Mouse (Mus musculus) heart, embryonic 11.5 days (tissue): ENCODE results near the gene Gp1ba. TPM values are rescaled to one million over a fixed set of nuclear protein-coding genes. Genes with fewer than 3 reads are reported as not detected.
A peak's percentile ranks its signal among the peaks of the same experiment; 100 is the strongest.

Experiments
- ATAC-seq: fragments of 200-750 bp; cut with Nextera tagmentation; replicated peaks from 2 replicates; pipeline ENCODE4 v1.8.0; 2017; ENCODE audit warnings: moderate library complexity; ENCODE audit not compliant: insufficient number of reproducible peaks, low FRiP score, low TSS enrichment
- H3K27ac ChIP-seq: fragments of 300-500 bp; sonication (generic); 2 replicates; pipeline ENCODE4 v1.5.1; 2014; ENCODE audit warnings: mild to moderate bottlenecking, low read depth, low read length
- H3K27me3 ChIP-seq: fragments of 300-500 bp; sonication (generic); 2 replicates; pipeline ENCODE4 v1.6.1; 2014; ENCODE audit warnings: mild to moderate bottlenecking, low read length, mixed read lengths; ENCODE audit not compliant: control insufficient read depth, insufficient read depth
- H3K36me3 ChIP-seq: fragments of 300-500 bp; sonication (generic); 2 replicates; pipeline ENCODE4 v1.6.1; 2014; ENCODE audit warnings: mild to moderate bottlenecking, low read length, moderate library complexity, mixed read lengths; ENCODE audit not compliant: control insufficient read depth, insufficient read depth
- H3K4me1 ChIP-seq: fragments of 300-500 bp; sonication (generic); 2 replicates; pipeline ENCODE4 v1.6.1; 2014; ENCODE audit warnings: low read length; ENCODE audit not compliant: control insufficient read depth, insufficient read depth
- H3K4me2 ChIP-seq: fragments of 300-500 bp; sonication (generic); 2 replicates; pipeline ENCODE4 v1.6.1; 2014; ENCODE audit warnings: mild to moderate bottlenecking, moderate library complexity
- H3K4me3 ChIP-seq: fragments of 300-500 bp; sonication (generic); 2 replicates; pipeline ENCODE4 v1.5.1; 2014; ENCODE audit warnings: low read depth, low read length
- H3K9ac ChIP-seq: fragments of 300-500 bp; sonication (generic); 2 replicates; pipeline ENCODE4 v1.6.1; 2014; ENCODE audit warnings: mild to moderate bottlenecking, low read depth, low read length, moderate library complexity
- H3K9me3 ChIP-seq: fragments of 300-500 bp; sonication (generic); replicated peaks from 2 replicates; pipeline ENCODE4 v1.6.1; 2016; ENCODE audit warnings: low read length; ENCODE audit not compliant: control insufficient read depth
- WGBS: fragments of 180-500 bp; shearing (Covaris S2); extraction: QIAGEN DNeasy Blood & Tissue Kit; methylation state at CpG from one replicate; pipeline ENCODE4 v1.1.7; 2014; ENCODE audit not compliant: insufficient replicate concordance; 5-methylcytosine and 5-hydroxymethylcytosine counted together
- polyA plus RNA-seq: library from polyadenylated mRNA; unstranded; fragments of >200 nt; fragmentation: Nextera tagmentation; extraction: Ambion mirVana; gene quantifications from 2 replicates; pipeline ENCODE4 v1.2.1, GENCODE M21; 2014

Gp1ba gene
- polyA plus RNA-seq, 1 experiment from 2014 or later, result 2.6 TPM

DNA sequence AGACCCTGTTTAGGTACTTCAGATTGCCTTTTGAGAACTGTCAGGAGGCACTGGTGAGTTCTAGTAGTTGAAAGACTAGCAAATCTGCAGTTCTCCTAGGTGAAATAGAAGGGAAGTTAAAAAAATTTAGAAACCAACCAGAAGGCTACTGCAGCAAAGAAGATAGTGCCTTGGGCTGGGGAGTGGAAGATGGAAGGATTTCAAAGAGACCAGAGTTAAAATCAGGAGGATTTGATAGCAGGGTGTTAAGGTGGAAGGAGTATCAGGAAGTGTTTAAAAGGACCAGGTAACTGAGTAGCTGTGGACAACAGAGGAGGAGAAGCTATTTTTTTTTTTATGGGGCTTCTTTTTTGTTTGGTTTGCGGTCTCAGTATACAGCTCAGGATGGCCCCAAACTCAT lies 1.2 kb upstream of the Gp1ba start:
- ATAC-seq, result no peak
- H3K27ac ChIP-seq, result peak overlapping the region; percentile 82; the same call in 1 of the 2 replicates

DNA sequence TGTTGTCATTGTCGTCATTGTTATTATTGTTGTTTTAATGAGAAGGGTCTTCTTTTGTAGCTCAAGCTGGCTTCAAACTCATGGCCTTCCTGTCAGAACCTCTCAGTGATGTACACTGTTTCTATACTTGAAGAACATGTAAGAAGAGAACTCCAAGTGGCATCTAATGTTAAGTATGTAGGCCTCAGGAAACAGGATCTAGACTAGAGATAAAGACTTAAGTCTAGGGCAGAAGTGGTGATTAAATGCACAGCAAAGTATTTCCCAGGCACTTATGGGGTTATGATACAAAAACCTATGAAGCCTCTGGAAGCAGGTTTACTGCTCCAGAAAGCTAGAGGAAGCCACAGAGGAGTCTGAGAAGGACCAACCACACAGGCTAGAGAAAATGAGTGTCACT lies 629 bp upstream of the Gp1ba start:
- H3K4me3 ChIP-seq, result no peak overlapping the region
- H3K27me3 ChIP-seq, result no peaks in the 10 kb centered on the region
- H3K9me3 ChIP-seq, result no peaks in the 10 kb centered on the region
- peak overlapping the region; percentile 82 for H3K27ac ChIP-seq
- H3K9ac ChIP-seq, result no peak overlapping the region
- 69% methylated on average over 1 of the region's 1 CpGs for WGBS
- H3K36me3 ChIP-seq, result no peaks in the 10 kb centered on the region
- no peak for ATAC-seq
- H3K4me1 ChIP-seq, result peaks cover 17% of the 10 kb centered on the region
- peak overlapping the region; percentile 23 for H3K4me2 ChIP-seq

More for the DNA sequence above, 1.2 kb upstream of the Gp1ba start:
- no peak overlapping the region for H3K9ac ChIP-seq
- WGBS, result 88% methylated on average over 1 of the region's 1 CpGs
- no peaks in the 10 kb centered on the region for H3K9me3 ChIP-seq
- no peaks in the 10 kb centered on the region for H3K36me3 ChIP-seq
- H3K27me3 ChIP-seq, result no peaks in the 10 kb centered on the region
- H3K4me2 ChIP-seq, result no peak overlapping the region
- H3K4me1 ChIP-seq, result peaks cover 17% of the 10 kb centered on the region
- no peak overlapping the region for H3K4me3 ChIP-seq

DNA sequence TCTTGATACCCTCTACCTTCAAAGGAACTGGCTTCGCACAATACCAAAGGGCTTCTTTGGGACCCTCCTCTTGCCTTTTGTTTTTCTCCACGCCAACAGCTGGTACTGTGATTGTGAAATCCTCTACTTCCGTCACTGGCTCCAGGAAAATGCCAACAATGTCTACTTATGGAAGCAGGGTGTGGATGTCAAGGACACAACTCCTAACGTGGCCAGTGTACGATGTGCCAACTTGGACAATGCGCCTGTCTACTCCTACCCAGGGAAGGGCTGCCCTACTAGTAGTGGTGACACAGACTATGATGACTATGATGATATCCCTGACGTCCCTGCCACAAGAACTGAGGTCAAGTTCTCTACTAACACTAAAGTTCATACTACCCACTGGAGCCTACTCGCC lies 1.1 kb downstream of the Gp1ba start:
- Histone ChIP-seq H3K4me1 (peaks cover 17% of the 10 kb centered on the region), H3K9ac (no peak overlapping the region), H3K27ac (no peak overlapping the region), H3K4me2 (no peak overlapping the region), H3K9me3 (no peaks in the 10 kb centered on the region), H3K27me3 (no peaks in the 10 kb centered on the region), H3K4me3 (no peak overlapping the region), H3K36me3 (peaks cover 9% of the 10 kb centered on the region)
- 76% methylated on average over 8 of the region's 8 CpGs for WGBS
- no peak for ATAC-seq

GRCm38 (mm10) chr11:70641241-70641640 lies 2.3 kb downstream of the Gp1ba start:
- ATAC-seq, result no peak
- Histone ChIP-seq H3K36me3 (peaks cover 16% of the 10 kb centered on the region), H3K9me3 (no peaks in the 10 kb centered on the region), H3K4me3 (no peak overlapping the region), H3K27ac (no peak overlapping the region), H3K4me2 (no peak overlapping the region), H3K9ac (no peak overlapping the region), H3K4me1 (peaks cover 27% of the 10 kb centered on the region), H3K27me3 (no peaks in the 10 kb centered on the region)
- WGBS, result 76% methylated on average over 7 of the region's 7 CpGs

GRCm38 (mm10) chr11:70643051-70643450 lies 4.1 kb downstream of the Gp1ba start:
- no peak overlapping the region for H3K9ac ChIP-seq
- H3K27ac ChIP-seq, result no peak overlapping the region
- H3K4me3 ChIP-seq, result no peak overlapping the region
- WGBS, result 93% methylated on average over 6 of the region's 6 CpGs
- no peaks in the 10 kb centered on the region for H3K27me3 ChIP-seq
- H3K4me2 ChIP-seq, result no peak overlapping the region
- peaks cover 16% of the 10 kb centered on the region for H3K36me3 ChIP-seq
- ATAC-seq, result no peak
- no peaks in the 10 kb centered on the region for H3K9me3 ChIP-seq
- H3K4me1 ChIP-seq, result peaks cover 27% of the 10 kb centered on the region

DNA sequence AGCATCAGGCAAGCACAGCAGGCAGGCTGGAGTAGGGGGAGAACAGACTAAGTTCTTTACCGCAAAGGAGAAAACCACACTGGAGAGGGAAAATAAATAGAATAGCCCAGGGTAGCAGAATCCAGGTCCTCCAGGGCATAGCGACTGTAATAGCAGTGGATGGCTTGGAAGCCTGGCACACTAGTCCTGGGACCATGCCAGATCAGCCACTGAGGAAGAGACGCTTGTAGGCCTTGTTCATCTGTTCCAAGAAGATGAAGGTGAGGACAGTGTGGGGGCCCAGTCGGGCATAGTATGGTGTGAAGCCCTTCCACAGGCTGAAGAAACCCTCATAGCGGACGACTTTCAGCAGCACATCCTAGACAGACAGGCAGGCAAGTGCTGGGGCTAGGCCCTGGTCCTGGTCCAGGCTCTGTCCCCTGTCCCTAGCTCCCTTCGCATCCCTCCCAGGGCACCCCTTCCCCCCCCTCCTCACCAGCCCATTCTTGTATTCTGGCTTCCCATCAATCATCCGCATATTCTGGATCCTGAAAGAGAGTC lies 5.7 kb downstream of the Gp1ba start:
- peaks cover 22% of the 10 kb centered on the region for H3K4me1 ChIP-seq
- ATAC-seq, result no peak

DNA sequence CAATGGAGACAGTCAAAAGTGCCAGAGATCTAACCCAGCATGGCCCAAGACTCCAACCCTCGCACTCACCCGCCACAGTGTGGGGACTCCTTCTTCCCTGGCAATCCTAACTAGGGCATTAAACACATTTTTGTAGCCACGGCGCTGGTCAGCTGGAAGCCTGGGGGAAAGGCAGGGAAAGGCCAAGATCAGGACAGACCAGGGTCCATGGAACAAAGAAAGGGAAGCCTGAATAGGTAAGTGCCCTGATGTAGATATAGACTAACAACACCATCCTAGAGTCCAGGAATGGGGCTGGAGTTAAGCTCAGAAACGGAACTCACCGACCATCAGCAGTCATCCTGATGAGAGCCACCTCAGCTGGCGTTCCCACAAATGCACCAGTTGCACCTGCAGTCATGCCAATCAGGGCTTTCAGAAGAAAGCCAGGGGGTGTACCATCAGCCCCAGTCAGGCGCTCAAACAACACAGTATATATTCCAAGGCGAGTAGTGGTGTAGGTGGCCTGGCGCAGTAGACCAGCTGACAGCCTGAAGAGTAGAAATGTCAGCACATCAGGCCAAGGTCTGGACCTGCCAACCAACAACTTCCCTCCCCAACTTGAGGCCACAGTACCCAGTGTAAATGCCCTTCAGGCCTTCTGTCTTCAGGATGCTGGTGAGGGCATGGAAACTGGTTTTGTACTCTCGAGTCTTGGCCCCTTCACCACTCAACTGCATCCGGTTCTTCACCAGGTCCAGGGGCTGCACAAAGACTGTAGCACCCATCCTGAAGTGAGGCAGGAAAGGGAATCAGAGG lies 6.7 kb downstream of the Gp1ba start:
- WGBS, result 84% methylated on average over 12 of the region's 12 CpGs
- H3K9me3 ChIP-seq, result no peaks in the 10 kb centered on the region
- H3K27ac ChIP-seq, result peak overlapping the region; percentile 90; the same call in 1 of the 2 replicates
- no peak for ATAC-seq
- H3K9ac ChIP-seq, result peak overlapping the region; percentile 88
- H3K4me3 ChIP-seq, result peak overlapping the region; percentile 76
- H3K4me1 ChIP-seq, result peaks cover 24% of the 10 kb centered on the region
- H3K36me3 ChIP-seq, result peaks cover 32% of the 10 kb centered on the region
- H3K27me3 ChIP-seq, result no peaks in the 10 kb centered on the region
- peak overlapping the region; percentile 76 for H3K4me2 ChIP-seq

More for the DNA sequence above, 5.7 kb downstream of the Gp1ba start:
- Histone ChIP-seq H3K27ac (no peak overlapping the region), H3K9me3 (no peaks in the 10 kb centered on the region), H3K36me3 (peaks cover 24% of the 10 kb centered on the region), H3K9ac (no peak overlapping the region), H3K4me2 (peak overlapping the region; percentile 76; the same call in 1 of the 2 replicates), H3K27me3 (no peaks in the 10 kb centered on the region), H3K4me3 (no peak overlapping the region)
- 92% methylated on average over 8 of the region's 8 CpGs for WGBS

GRCm38 (mm10) chr11:70646259-70646555 lies 7.3 kb downstream of the Gp1ba start:
- Histone ChIP-seq H3K9me3 (no peaks in the 10 kb centered on the region), H3K27me3 (no peaks in the 10 kb centered on the region), H3K4me1 (peaks cover 30% of the 10 kb centered on the region), H3K9ac (peak overlapping the region; percentile 88), H3K4me2 (peak overlapping the region; percentile 76), H3K27ac (peak overlapping the region; percentile 90), H3K4me3 (peak overlapping the region; percentile 76), H3K36me3 (peaks cover 37% of the 10 kb centered on the region)
- ATAC-seq, result no peak
- WGBS, result 31% methylated on average over 3 of the region's 3 CpGs
